Mouse (Mus musculus): ENCODE measurements around the gene Slc7a9. TPM values are rescaled to one million over a fixed set of nuclear protein-coding genes. Genes with fewer than 3 reads are reported as not detected.

Slc7a9 gene
- polyA plus RNA-seq (2012; rRNA removed): 122 and 320 TPM in 2 replicates

DNA sequence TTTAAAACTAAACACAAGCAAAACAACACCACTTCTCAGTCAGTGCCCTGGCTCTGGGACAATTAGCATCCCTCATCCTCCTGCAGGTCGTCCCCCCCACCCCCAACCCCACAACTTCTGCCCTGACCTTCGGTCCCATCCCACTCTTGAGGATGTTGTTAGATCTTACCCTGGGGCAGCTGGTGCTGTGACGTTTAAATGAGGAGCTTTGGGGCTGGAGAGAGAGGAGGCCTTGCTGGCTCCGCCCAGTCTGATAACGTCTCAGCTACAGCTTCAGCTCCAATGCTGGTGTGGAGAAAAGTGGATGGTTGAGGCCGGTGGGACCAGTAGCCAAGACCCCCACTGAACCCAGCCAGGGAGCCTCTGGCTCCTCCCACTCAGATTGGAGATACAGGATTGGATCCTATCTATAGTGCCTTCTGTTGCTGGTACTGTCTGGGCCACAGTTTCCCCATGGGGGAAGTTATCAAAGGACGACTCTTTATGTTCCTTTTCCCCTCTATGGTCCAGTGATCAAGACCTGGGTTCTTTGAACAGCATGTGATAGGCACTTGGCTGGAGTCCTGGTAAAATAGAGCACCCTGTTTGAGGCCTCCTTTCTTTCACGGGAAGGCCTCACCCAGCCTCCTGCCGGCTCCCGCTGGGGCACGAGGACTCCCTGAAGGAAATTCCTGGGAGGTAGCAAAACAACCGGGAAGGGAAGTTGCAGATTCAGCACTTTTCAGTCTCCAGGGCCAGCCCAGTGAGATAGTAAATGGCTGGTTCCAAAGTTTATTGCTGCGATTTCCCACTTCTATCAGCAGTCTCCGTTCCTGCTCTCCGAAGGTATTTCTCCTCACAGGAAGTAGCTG lies at the start of gene Slc7a9:
Slc7a9 (plus strand) TSS at position 801 of the 851 bp plus-strand sequence.
- Histone ChIP-seq H3K36me3 (ENCODE audit: control insufficient read depth, insufficient read depth, low read length) (peaks cover 12% of the 10 kb centered on the region), H3K4me3 (ENCODE audit: low read depth, low read length) (peak within 1 kb of the TSS; percentile 77), H3K4me1 (ENCODE audit: control insufficient read depth, insufficient read depth, insufficient read length, low read length) (no peaks in the 10 kb centered on the region), H3K27me3 (ENCODE audit: control insufficient read depth, insufficient read depth, low read length) (no peaks in the 10 kb centered on the region), H3K27ac (ENCODE audit: insufficient read depth, low read depth, low read length) (peak within 1 kb of the TSS; percentile 94)
- TF ChIP-seq CTCF (IDR thresholded peaks at IDR 0.05; ENCODE audit: extremely low read depth, insufficient read length, insufficient replicate concordance, low read depth, low read length): no peak
- peak; percentile 23; the same call in 1 of the 2 replicates for TF ChIP-seq POLR2A (IDR thresholded peaks at IDR 0.05; ENCODE audit: low read depth, low read length)
- WGBS: 9% methylated on average over 15 of the region's 15 CpGs

GRCm38 (mm10) chr7:35401169-35401568 lies 47.4 kb upstream of the Slc7a9 start:
- 92% methylated on average over 4 of the region's 4 CpGs for WGBS
- no peak overlapping the region for H3K4me3 ChIP-seq (ENCODE audit: low read depth, low read length)
- TF ChIP-seq POLR2A (IDR thresholded peaks at IDR 0.05; ENCODE audit: low read depth, low read length) (no peak), CTCF (IDR thresholded peaks at IDR 0.05; ENCODE audit: extremely low read depth, insufficient read length, insufficient replicate concordance, low read depth, low read length) (no peak)
- H3K4me1 ChIP-seq (ENCODE audit: control insufficient read depth, insufficient read depth, insufficient read length, low read length): peaks cover 5% of the 10 kb centered on the region
- H3K27me3 ChIP-seq (ENCODE audit: control insufficient read depth, insufficient read depth, low read length): no peaks in the 10 kb centered on the region
- H3K27ac ChIP-seq (ENCODE audit: insufficient read depth, low read depth, low read length): no peak overlapping the region
- H3K36me3 ChIP-seq (ENCODE audit: control insufficient read depth, insufficient read depth, low read length): peaks cover 8% of the 10 kb centered on the region

GRCm38 (mm10) chr7:35415226-35415625 lies 33.4 kb upstream of the Slc7a9 start:
- no peaks in the 10 kb centered on the region for H3K27me3 ChIP-seq (ENCODE audit: control insufficient read depth, insufficient read depth, low read length)
- peaks cover 16% of the 10 kb centered on the region; the same call in 1 of the 2 replicates for H3K4me1 ChIP-seq (ENCODE audit: control insufficient read depth, insufficient read depth, insufficient read length, low read length)
- H3K36me3 ChIP-seq (ENCODE audit: control insufficient read depth, insufficient read depth, low read length): peaks cover 6% of the 10 kb centered on the region
- no peak for TF ChIP-seq POLR2A (IDR thresholded peaks at IDR 0.05; ENCODE audit: low read depth, low read length)
- TF ChIP-seq CTCF (IDR thresholded peaks at IDR 0.05; ENCODE audit: extremely low read depth, insufficient read length, insufficient replicate concordance, low read depth, low read length): no peak
- H3K27ac ChIP-seq (ENCODE audit: insufficient read depth, low read depth, low read length): peak overlapping the region; percentile 75; the same call in 1 of the 2 replicates
- no peak overlapping the region for H3K4me3 ChIP-seq (ENCODE audit: low read depth, low read length)
- WGBS: 76% methylated on average over 5 of the region's 5 CpGs

GRCm38 (mm10) chr7:35415801-35416653 lies 32.6 kb upstream of the Slc7a9 start:
- 23% methylated on average over 9 of the region's 9 CpGs for WGBS

DNA sequence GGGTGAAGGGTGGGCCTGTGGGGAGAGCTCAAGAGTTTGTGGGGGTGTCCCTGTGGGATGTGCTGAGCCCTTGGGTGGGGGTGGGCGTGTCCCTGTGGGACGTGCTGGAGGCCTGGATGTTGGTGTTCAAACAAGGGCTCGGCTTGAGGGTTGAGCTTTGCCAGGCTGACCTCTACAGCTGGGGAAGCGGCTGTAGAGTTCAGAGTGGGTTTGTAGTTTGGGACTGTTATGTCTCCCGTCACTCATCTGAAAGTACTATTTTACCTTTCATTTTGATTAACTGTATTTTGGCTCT lies 32.0 kb upstream of the Slc7a9 start:
- TF ChIP-seq POLR2A (IDR thresholded peaks at IDR 0.05; ENCODE audit: low read depth, low read length) (no peak), CTCF (IDR thresholded peaks at IDR 0.05; ENCODE audit: extremely low read depth, insufficient read length, insufficient replicate concordance, low read depth, low read length) (no peak)
- peak overlapping the region; percentile 47; the same call in 1 of the 2 replicates for H3K27ac ChIP-seq (ENCODE audit: insufficient read depth, low read depth, low read length)
- H3K4me1 ChIP-seq (ENCODE audit: control insufficient read depth, insufficient read depth, insufficient read length, low read length): peaks cover 16% of the 10 kb centered on the region; the same call in 1 of the 2 replicates
- peaks cover 6% of the 10 kb centered on the region for H3K36me3 ChIP-seq (ENCODE audit: control insufficient read depth, insufficient read depth, low read length)
- no peaks in the 10 kb centered on the region for H3K27me3 ChIP-seq (ENCODE audit: control insufficient read depth, insufficient read depth, low read length)
- 35% methylated on average over 5 of the region's 5 CpGs for WGBS
- no peak overlapping the region for H3K4me3 ChIP-seq (ENCODE audit: low read depth, low read length)

More at GRCm38 (mm10) chr7:35415801-35416653, 32.6 kb upstream of the Slc7a9 start:
- Histone ChIP-seq H3K4me1 (ENCODE audit: control insufficient read depth, insufficient read depth, insufficient read length, low read length) (peaks cover 16% of the 10 kb centered on the region; the same call in 1 of the 2 replicates), H3K27ac (ENCODE audit: insufficient read depth, low read depth, low read length) (peak overlapping the region; percentile 75), H3K27me3 (ENCODE audit: control insufficient read depth, insufficient read depth, low read length) (no peaks in the 10 kb centered on the region), H3K36me3 (ENCODE audit: control insufficient read depth, insufficient read depth, low read length) (peaks cover 8% of the 10 kb centered on the region), H3K4me3 (ENCODE audit: low read depth, low read length) (0 out of 2 replicates have a peak overlapping the region, but pooled peaks have one; percentile 12)
- TF ChIP-seq CTCF (IDR thresholded peaks at IDR 0.05; ENCODE audit: extremely low read depth, insufficient read length, insufficient replicate concordance, low read depth, low read length) (no peak), POLR2A (IDR thresholded peaks at IDR 0.05; ENCODE audit: low read depth, low read length) (no peak)

GRCm38 (mm10) chr7:35423071-35423470 lies 25.5 kb upstream of the Slc7a9 start:
- no peaks in the 10 kb centered on the region for H3K4me1 ChIP-seq (ENCODE audit: control insufficient read depth, insufficient read depth, insufficient read length, low read length)
- H3K27me3 ChIP-seq (ENCODE audit: control insufficient read depth, insufficient read depth, low read length): no peaks in the 10 kb centered on the region
- no peak overlapping the region for H3K4me3 ChIP-seq (ENCODE audit: low read depth, low read length)
- peaks cover 13% of the 10 kb centered on the region for H3K36me3 ChIP-seq (ENCODE audit: control insufficient read depth, insufficient read depth, low read length)
- no peak overlapping the region for H3K27ac ChIP-seq (ENCODE audit: insufficient read depth, low read depth, low read length)
- 85% methylated on average over 10 of the region's 10 CpGs for WGBS
- no peak for TF ChIP-seq POLR2A (IDR thresholded peaks at IDR 0.05; ENCODE audit: low read depth, low read length)
- no peak for TF ChIP-seq CTCF (IDR thresholded peaks at IDR 0.05; ENCODE audit: extremely low read depth, insufficient read length, insufficient replicate concordance, low read depth, low read length)

Measured in small intestine, adult 2 months (tissue).